Mouse (Mus musculus) hindbrain, embryonic 11.5 days (tissue): ENCODE measurements around the gene Dido1. TPM values are rescaled to one million over a fixed set of nuclear protein-coding genes. Genes with fewer than 3 reads are reported as not detected.

ENCODE experiments used
- ATAC-seq: fragments of 200-750 bp; cut with Nextera tagmentation; 2 replicates; pipeline ENCODE4 v1.8.0; 2017; ENCODE audit warnings: mild to moderate bottlenecking, moderate TSS enrichment, moderate library complexity; ENCODE audit not compliant: low FRiP score
- DNase-seq: peaks from one replicate; pipeline ENCODE4 v3.0.0-alpha.2; 2015; ENCODE audit warnings: low spot score
- H3K27ac ChIP-seq: fragments of 300-500 bp; sonication (generic); 2 replicates; pipeline ENCODE4 v1.5.1; 2014; ENCODE audit warnings: mild to moderate bottlenecking, low read depth, low read length
- H3K27me3 ChIP-seq: fragments of 300-500 bp; sonication (generic); 2 replicates; pipeline ENCODE4 v1.6.1; 2014; ENCODE audit warnings: mild to moderate bottlenecking, low read length, moderate library complexity, mixed read lengths; ENCODE audit not compliant: control insufficient read depth, insufficient read depth
- H3K36me3 ChIP-seq: fragments of 300-500 bp; sonication (generic); 2 replicates; pipeline ENCODE4 v1.6.1; 2014; ENCODE audit warnings: mild to moderate bottlenecking, low read length, moderate library complexity, mixed read lengths; ENCODE audit not compliant: control insufficient read depth, insufficient read depth
- H3K4me1 ChIP-seq: fragments of 300-500 bp; sonication (generic); replicated peaks from 2 replicates; pipeline ENCODE4 v1.6.1; 2014; ENCODE audit warnings: low read length, mixed read lengths; ENCODE audit not compliant: control insufficient read depth, insufficient read depth
- H3K4me2 ChIP-seq: fragments of 300-500 bp; sonication (generic); replicated peaks from 2 replicates; pipeline ENCODE4 v1.6.1; 2014; ENCODE audit warnings: mild to moderate bottlenecking, low read depth, low read length
- H3K4me3 ChIP-seq: fragments of 300-500 bp; sonication (generic); 2 replicates; pipeline ENCODE4 v1.5.1; 2014; ENCODE audit warnings: low read depth, low read length
- H3K9ac ChIP-seq: fragments of 300-500 bp; sonication (generic); 2 replicates; pipeline ENCODE4 v1.6.1; 2014; ENCODE audit warnings: low read depth, low read length
- H3K9me3 ChIP-seq: fragments of 300-500 bp; sonication (generic); 2 replicates; pipeline ENCODE4 v1.6.1; 2016; ENCODE audit warnings: low read length; ENCODE audit not compliant: control insufficient read depth
- WGBS: fragments of 180-500 bp; shearing (Covaris S2); extraction: QIAGEN DNeasy Blood & Tissue Kit; methylation state at CpG from one replicate; pipeline ENCODE4 v1.1.7; 2014; 5-methylcytosine and 5-hydroxymethylcytosine counted together
- polyA plus RNA-seq: library from polyadenylated mRNA; unstranded; fragments of >200 nt; fragmentation: Nextera tagmentation; extraction: Ambion mirVana; gene quantifications from 2 replicates; pipeline ENCODE4 v1.2.1, GENCODE M21; 2014

Gene Dido1
- polyA plus RNA-seq, 1 experiment from 2014 or later, result 39.7 TPM

- H3K4me2 ChIP-seq, result peak overlapping the region; percentile 81
- whole genome bisulfite sequencing, result under 1% methylated on average over 65 of the region's 66 CpGs
- H3K36me3 ChIP-seq, result no peaks in the 10 kb centered on the region
- H3K4me3 ChIP-seq, result peak overlapping the region; percentile 72
- H3K27me3 ChIP-seq, result no peaks in the 10 kb centered on the region
- H3K9me3 ChIP-seq, result no peaks in the 10 kb centered on the region
- peaks cover 7% of the 10 kb centered on the region; the same call in 1 of the 2 replicates for H3K4me1 ChIP-seq
- H3K9ac ChIP-seq, result peak overlapping the region; percentile 85
- DNase-seq (peak; percentile 94), ATAC-seq (peak; percentile 95)
- H3K27ac ChIP-seq, result peak overlapping the region; percentile 87
These were observed 7.8 kb downstream of the Dido1 start for GRCm38 (mm10) chr2:180701767-180702621.

DNA sequence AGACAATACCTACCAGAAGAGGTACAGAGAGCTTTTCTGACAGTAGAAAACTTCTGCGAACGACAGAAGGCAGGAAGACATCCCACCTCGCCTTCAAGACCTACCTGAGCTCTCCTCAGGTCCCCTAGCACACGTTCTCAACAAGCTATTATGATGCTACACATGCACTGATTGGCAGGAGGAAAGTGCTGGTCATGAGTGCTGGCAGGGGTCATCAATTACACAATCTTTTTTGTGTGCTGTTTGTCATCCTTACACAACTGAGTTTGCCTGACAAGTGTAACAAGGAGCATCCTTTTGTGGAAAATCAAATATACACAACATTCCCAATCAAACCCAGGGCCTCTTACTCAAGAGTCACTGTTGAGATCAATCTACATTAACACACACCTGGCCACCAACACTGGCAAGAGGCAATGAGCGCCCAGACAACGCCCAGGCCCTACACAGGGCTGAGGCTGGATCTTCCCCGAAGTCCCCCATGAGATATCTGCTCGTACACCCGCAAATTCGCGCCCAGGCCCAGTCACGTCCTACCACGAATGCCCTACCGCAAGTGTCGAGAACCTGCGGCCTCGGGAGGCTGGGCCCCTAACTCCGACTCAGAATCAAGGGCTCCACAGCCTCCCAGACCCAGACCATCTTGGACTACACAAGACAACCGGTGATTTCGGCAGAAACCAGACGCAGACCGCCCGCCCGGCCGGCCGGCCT is 8.6 kb downstream of the Dido1 start:
- Histone ChIP-seq H3K36me3 (no peaks in the 10 kb centered on the region), H3K4me2 (peak overlapping the region; percentile 81), H3K9ac (peak overlapping the region; percentile 85), H3K27ac (peak overlapping the region; percentile 87), H3K9me3 (no peaks in the 10 kb centered on the region), H3K4me1 (peaks cover 7% of the 10 kb centered on the region; the same call in 1 of the 2 replicates), H3K27me3 (no peaks in the 10 kb centered on the region), H3K4me3 (peak overlapping the region; percentile 72)
- ATAC-seq (peak; percentile 54), DNase-seq (no peak)
- 4% methylated on average over 26 of the region's 26 CpGs for WGBS

DNA sequence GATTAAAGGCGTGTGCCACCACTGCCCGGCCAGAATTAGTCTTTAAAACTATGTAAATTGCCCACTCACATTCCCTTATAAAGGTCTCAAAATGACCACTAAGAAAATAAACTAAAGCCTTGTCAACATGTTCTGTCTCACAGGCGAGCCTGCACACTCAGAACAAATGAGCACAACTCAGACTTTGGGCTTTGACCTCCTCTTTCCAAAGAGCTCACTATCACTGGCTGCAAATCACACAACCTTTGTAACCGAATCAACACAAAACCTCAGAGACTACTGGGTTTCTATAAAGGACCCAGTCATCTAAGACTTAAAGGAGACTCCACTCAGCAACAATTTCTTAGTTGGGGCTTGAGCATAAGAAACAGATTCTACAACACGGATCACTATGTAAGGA is 9.3 kb downstream of the Dido1 start:
- peak overlapping the region; percentile 85; the same call in 1 of the 2 replicates for H3K9ac ChIP-seq
- H3K4me2 ChIP-seq, result peak overlapping the region; percentile 81
- H3K9me3 ChIP-seq, result no peaks in the 10 kb centered on the region
- H3K27ac ChIP-seq, result no peak overlapping the region
- no peaks in the 10 kb centered on the region for H3K27me3 ChIP-seq
- no peak for DNase-seq
- no peaks in the 10 kb centered on the region for H3K36me3 ChIP-seq
- peaks cover 7% of the 10 kb centered on the region; the same call in 1 of the 2 replicates for H3K4me1 ChIP-seq
- 82% methylated on average over 5 of the region's 5 CpGs for WGBS
- no peak for ATAC-seq
- H3K4me3 ChIP-seq, result peak overlapping the region; percentile 72

DNA sequence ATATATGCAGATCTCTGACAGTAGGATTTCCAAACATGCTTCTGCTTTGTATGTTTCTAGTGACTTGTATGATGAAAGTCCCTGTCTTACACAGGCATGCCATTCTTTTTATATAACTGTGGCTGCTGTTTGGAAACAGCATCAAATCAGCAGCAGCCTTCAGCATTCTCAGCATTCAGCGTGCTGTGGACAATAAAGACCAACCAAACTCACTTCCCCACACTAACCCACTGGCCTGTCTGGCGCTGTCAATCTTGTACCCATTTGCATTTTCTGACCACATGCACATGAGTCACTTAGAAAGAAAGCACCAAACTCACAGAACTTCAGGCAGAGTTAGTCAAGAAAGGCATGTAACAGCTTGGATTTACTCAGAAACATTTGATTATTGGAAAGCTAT is 14.6 kb downstream of the Dido1 start:
- H3K27me3 ChIP-seq, result no peaks in the 10 kb centered on the region
- H3K9ac ChIP-seq, result no peak overlapping the region
- no peak overlapping the region for H3K4me3 ChIP-seq
- DNase-seq, result no peak
- ATAC-seq, result no peak
- H3K9me3 ChIP-seq, result no peaks in the 10 kb centered on the region
- H3K27ac ChIP-seq, result no peak overlapping the region
- H3K4me1 ChIP-seq, result no peaks in the 10 kb centered on the region
- H3K4me2 ChIP-seq, result no peak overlapping the region
- WGBS, result 66% methylated on average over 2 of the region's 2 CpGs
- H3K36me3 ChIP-seq, result no peaks in the 10 kb centered on the region

DNA sequence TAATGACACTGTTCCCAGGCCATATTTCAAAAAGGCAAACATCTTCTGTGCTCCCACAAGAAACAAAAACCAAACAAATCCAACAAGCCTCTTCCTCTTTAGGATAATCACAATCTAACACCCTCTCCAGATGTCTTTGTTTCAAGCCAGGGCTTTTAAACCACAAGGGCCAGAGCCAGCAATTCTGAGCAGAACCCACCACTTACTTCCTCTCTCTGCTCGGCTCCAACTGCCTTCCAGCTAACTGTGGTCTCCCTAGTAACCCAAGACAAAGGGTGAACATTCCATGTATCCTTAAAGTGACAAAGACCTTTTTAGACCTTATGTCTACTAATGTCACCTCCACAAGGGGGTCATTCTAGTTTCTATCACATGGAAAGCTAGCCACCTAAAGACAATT is 17.2 kb downstream of the Dido1 start:
- Histone ChIP-seq H3K4me2 (no peak overlapping the region), H3K9ac (no peak overlapping the region), H3K4me3 (no peak overlapping the region), H3K27ac (peak overlapping the region; percentile 8; the same call in 1 of the 2 replicates), H3K27me3 (no peaks in the 10 kb centered on the region), H3K36me3 (peaks cover 15% of the 10 kb centered on the region), H3K9me3 (no peaks in the 10 kb centered on the region), H3K4me1 (no peaks in the 10 kb centered on the region)
- ATAC-seq (no peak; the same call in 1 of the 2 replicates), DNase-seq (peak; percentile 50)
- WGBS, result 3% methylated on average over 1 of the region's 1 CpGs

GRCm38 (mm10) chr2:180689841-180690240 is 20.0 kb downstream of the Dido1 start:
- H3K9me3 ChIP-seq, result no peaks in the 10 kb centered on the region
- no peak for ATAC-seq
- H3K4me2 ChIP-seq, result no peak overlapping the region
- 92% methylated on average over 5 of the region's 5 CpGs for WGBS
- DNase-seq, result no peak
- H3K36me3 ChIP-seq, result peaks cover 18% of the 10 kb centered on the region
- no peaks in the 10 kb centered on the region for H3K4me1 ChIP-seq
- no peak overlapping the region for H3K9ac ChIP-seq
- H3K27me3 ChIP-seq, result no peaks in the 10 kb centered on the region
- H3K27ac ChIP-seq, result no peak overlapping the region
- H3K4me3 ChIP-seq, result no peak overlapping the region

DNA sequence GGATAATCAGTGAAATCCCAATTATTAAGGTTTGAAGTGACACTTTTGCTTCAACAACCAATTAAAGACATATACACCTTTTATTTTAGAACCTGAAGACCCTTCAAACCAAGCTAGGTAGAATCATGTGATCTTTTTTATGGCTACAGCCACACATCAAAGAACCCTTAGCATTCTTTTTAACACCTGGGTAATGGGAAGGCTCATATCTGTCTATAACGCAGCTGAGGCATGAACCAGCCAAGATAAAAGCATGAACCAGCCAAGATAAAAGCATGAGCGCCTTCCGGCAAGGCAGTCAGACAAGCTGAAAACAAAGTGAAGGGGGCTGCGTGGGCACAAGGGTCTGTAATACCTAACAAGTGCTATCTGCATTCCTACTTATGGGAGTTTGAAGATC is 25.8 kb downstream of the Dido1 start:
- no peak for DNase-seq
- H3K27ac ChIP-seq, result no peak overlapping the region
- H3K4me1 ChIP-seq, result no peaks in the 10 kb centered on the region
- no peak overlapping the region for H3K4me3 ChIP-seq
- H3K36me3 ChIP-seq, result peaks cover 19% of the 10 kb centered on the region
- no peak overlapping the region for H3K4me2 ChIP-seq
- no peaks in the 10 kb centered on the region for H3K27me3 ChIP-seq
- H3K9ac ChIP-seq, result no peak overlapping the region
- H3K9me3 ChIP-seq, result no peaks in the 10 kb centered on the region
- WGBS, result 97% methylated on average over 4 of the region's 4 CpGs
- ATAC-seq, result no peak

DNA sequence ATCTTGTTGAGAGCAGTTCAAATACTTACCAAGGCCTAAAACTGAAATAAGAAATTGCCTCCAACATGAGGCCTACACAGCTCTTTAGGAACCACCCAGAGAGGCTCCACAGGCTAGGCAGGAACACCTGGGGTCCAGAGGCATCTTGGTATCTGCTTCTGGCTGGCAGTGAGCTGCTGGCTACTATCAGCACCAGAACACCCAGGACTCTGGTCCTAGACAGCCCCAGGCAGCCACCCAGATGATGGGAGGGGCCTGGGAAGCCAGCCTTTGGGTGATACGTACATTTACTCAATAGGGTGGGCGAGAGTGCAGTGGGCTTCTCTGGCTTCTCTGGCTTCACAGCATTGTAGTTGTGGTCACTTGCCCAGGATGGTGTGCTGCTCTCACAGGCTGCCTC is 26.3 kb downstream of the Dido1 start:
- WGBS, result 95% methylated on average over 2 of the region's 2 CpGs
- H3K27ac ChIP-seq, result no peak overlapping the region
- H3K4me3 ChIP-seq, result no peak overlapping the region
- H3K9ac ChIP-seq, result no peak overlapping the region
- H3K36me3 ChIP-seq, result peaks cover 14% of the 10 kb centered on the region
- ATAC-seq (no peak), DNase-seq (no peak)
- H3K4me1 ChIP-seq, result no peaks in the 10 kb centered on the region
- no peaks in the 10 kb centered on the region for H3K27me3 ChIP-seq
- no peaks in the 10 kb centered on the region for H3K9me3 ChIP-seq
- no peak overlapping the region for H3K4me2 ChIP-seq
